Mouse (Mus musculus) bone marrow macrophage, adult 2 months (primary cell): Measurements from ENCODE around the gene Naa30.

Experiments
- CTCF ChIP-seq: IDR thresholded peaks from 2 replicates; pipeline ENCODE4 v1.5.1; 2012; ENCODE audit warnings: low read depth, mild to moderate bottlenecking, low read length, moderate library complexity
- POLR2A ChIP-seq: IDR thresholded peaks from 2 replicates; pipeline ENCODE4 v1.6.1; 2012; ENCODE audit warnings: mild to moderate bottlenecking, low read depth, low read length, borderline replicate concordance

DNA sequence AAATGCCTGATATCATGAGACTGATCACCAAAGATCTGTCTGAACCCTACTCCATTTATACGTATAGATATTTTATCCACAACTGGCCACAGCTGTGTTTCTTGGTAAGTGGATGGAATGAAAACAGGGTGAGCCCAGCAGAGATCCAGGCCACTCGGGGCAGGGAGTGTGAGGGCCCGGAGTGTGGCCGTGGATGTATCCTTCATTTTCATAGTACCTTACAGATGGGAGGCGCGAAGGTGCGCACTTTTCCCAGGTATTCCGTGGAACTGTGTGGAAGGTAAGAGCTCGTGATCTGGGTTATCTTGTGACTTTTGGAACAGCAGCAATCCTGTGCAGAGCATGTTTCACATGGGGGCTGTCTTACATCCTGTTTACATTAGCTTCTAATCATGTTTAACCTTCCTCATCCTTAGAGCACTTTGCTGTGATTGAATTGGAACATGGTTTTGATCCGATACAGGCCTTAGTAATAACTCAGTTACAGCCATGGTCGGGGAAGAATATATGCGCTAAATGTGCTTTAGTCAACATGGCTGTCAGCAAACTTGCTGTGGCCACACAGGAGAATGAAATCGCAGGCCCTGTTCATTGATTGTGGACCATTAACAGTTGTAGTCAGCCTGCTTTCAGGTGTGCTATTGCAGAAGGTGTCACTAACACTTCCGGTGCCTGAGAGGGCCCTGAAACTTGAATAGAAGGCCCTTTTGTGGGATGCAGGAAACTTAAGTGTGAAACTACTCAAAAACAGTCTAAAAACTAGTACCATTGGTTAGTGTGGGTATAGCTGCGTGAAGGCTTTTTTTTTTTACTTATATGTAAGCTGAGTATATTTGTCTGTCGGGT, 1.5 kb downstream of the Naa30 start:
- TF ChIP-seq CTCF (no peak), POLR2A (no peak)
